Mouse (Mus musculus): ENCODE measurements around the gene Plekhh1.

GRCm38 (mm10) chr12:79064451-79064850, 35.5 kb downstream of the Plekhh1 start:
- TF ChIP-seq CTCF (IDR thresholded peaks at IDR 0.05; ENCODE audit: borderline replicate concordance, extremely low read depth, insufficient read depth, insufficient read length) (no peak), POLR2A (IDR thresholded peaks at IDR 0.05; ENCODE audit: borderline replicate concordance, extremely low read depth, insufficient read depth, insufficient read length, poor library complexity, severe bottlenecking) (no peak)

Data from brain, embryonic 14.5 days (tissue).